Mouse (Mus musculus): ENCODE data around the gene Adk.

- TF ChIP-seq TAL1 (IDR thresholded peaks at IDR 0.05; ENCODE audit: low read length) (no peak), GATA1 (IDR thresholded peaks at IDR 0.05; ENCODE audit: low read length) (no peak)
Observed at GRCm38 (mm10) chr14:21027542-21027941, 24.8 kb upstream of the Adk start.

All from erythroblast, embryonic 14.5 days (primary cell).